Mouse (Mus musculus): Measurements from ENCODE around the gene Fbxo21. TPM values are rescaled to one million over a fixed set of nuclear protein-coding genes. Genes with fewer than 3 reads are reported as not detected.

Gene Fbxo21
- total RNA-seq, 2 experiments from 2014 or later, result 38.2 to 44.9 TPM

DNA sequence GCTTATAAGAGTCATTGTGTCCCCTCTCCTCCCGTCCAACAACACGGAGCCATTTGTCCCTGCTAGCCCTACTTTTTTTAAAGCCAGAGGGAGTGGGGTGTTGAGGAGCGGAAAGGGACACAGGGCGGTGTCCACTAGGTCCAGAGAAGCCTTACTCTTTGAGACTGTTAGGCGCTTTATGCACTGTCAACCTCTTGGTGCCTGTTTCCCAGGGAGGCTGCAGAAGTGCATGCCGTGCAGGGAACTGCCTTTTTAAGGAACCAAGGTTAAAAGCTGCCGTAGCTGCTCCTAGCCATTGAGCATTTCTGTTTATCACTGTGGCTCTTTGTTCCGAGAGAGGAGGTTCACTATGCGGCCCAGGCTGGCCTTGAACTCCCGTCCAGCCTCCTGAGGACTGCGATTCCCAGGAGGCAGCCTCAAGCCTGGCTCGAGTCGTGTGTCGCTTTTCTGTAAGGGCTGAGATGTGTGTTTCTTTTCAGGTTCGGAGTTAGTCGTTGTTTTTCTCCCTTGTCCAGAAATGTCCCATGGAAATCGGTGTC is 1.7 kb downstream of the Fbxo21 start:
- DNase-seq (ENCODE audit: low spot score), result no peak
- intact Hi-C loops (cut with DNase I), result no loop called here

GRCm38 (mm10) chr5:117979082-117979481 is 2.6 kb downstream of the Fbxo21 start:
- intact Hi-C loops (cut with DNase I), result no loop called here
- DNase-seq (ENCODE audit: low spot score), result no peak

DNA sequence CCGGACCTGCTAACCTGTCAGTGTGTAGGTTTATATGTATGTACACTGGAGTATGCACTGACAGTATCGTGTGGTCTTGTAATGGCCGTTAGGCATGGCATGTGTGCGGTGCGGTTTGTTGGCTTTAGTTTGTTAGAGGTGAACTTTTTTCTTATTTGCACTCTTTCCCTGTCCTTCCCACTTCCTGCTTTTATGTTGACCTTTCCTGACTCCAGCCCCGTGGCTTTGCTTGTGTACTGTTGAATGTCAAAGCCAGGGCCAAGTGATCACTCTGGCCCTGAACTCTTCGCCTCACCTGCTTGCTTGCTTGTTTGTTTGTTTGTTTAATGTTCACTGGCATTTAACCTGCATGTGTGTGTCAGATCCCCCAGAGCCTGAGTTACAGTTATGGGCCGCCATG is 4.4 kb downstream of the Fbxo21 start:
- DNase-seq (ENCODE audit: low spot score), result no peak
- intact Hi-C loops (cut with DNase I), result no loop called here

- intact Hi-C loops (cut with DNase I), result no loop called here
- DNase-seq (ENCODE audit: low spot score), result no peak
Observed at GRCm38 (mm10) chr5:117981943-117982342, 5.4 kb downstream of the Fbxo21 start.

DNA sequence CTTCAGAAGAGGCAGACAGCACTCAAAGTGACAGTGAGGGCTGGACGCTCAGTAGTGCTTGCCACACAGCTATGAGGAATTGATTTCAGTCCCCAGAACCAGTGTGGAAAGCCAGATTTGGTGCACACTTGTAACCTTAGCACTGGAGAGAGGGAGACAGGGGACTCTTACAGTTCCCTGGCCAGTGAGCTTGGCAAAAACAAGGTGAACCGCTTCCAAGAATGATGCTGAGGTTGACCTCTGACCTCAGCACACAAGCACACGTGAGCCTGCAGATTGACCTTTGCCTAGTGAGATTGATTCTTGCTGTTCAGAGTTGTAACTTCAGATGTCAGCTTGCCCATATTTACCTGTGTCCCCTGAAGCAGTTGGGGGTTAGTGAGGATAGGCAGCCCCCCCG is 9.8 kb downstream of the Fbxo21 start:
- intact Hi-C loops (cut with DNase I), result no loop called here
- DNase-seq (ENCODE audit: low spot score), result no peak

- intact Hi-C loops (cut with DNase I), result no loop called here
- no peak for DNase-seq (ENCODE audit: low spot score)
Observed at GRCm38 (mm10) chr5:117987891-117988290, 11.4 kb downstream of the Fbxo21 start.

- intact Hi-C loops (cut with DNase I), result no loop called here
- no peak for DNase-seq (ENCODE audit: low spot score)
Observed at GRCm38 (mm10) chr5:117988367-117988766, 11.8 kb downstream of the Fbxo21 start.

- no peak for DNase-seq (ENCODE audit: low spot score)
- intact Hi-C loops (cut with DNase I), result no loop called here
Observed at GRCm38 (mm10) chr5:117989773-117990172, 13.2 kb downstream of the Fbxo21 start.

GRCm38 (mm10) chr5:117990957-117991356 is 14.4 kb downstream of the Fbxo21 start:
- no peak for DNase-seq (ENCODE audit: low spot score)

GRCm38 (mm10) chr5:117993550-117993949 is 17.0 kb downstream of the Fbxo21 start:
- intact Hi-C loops (cut with DNase I), result no loop called here
- no peak for DNase-seq (ENCODE audit: low spot score)

More at GRCm38 (mm10) chr5:117990957-117991356, 14.4 kb downstream of the Fbxo21 start:
- intact Hi-C loops (cut with DNase I), result no loop called here

GRCm38 (mm10) chr5:117995372-117995901 is 18.9 kb downstream of the Fbxo21 start:
- intact Hi-C loops (cut with DNase I), result no loop called here
- no peak for DNase-seq (ENCODE audit: low spot score)

DNA sequence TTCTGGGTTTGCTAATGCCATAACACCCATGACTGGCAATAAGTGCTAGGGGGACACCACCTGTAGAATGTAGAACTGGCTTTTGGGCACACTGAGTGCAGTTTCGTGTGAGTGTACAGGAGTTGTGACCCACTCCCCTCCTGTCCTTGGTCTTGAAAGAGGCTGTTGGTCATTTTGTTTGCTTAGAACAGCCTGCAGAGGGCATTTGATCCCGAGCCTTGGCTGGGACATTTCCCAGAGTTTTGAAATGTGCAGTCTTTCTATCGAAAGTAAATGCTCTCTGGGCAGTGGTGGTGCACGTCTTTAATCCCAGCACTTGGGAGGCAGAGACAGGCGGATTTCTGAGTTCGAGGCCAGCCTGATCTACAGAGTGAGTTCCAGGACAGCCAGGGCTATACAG is 19.4 kb downstream of the Fbxo21 start:
- no peak for DNase-seq (ENCODE audit: low spot score)
- intact Hi-C loops (cut with DNase I), result no loop called here

- no peak for DNase-seq (ENCODE audit: low spot score)
- intact Hi-C loops (cut with DNase I), result no loop called here
Observed at GRCm38 (mm10) chr5:117996581-117996980, 20.1 kb downstream of the Fbxo21 start.

DNA sequence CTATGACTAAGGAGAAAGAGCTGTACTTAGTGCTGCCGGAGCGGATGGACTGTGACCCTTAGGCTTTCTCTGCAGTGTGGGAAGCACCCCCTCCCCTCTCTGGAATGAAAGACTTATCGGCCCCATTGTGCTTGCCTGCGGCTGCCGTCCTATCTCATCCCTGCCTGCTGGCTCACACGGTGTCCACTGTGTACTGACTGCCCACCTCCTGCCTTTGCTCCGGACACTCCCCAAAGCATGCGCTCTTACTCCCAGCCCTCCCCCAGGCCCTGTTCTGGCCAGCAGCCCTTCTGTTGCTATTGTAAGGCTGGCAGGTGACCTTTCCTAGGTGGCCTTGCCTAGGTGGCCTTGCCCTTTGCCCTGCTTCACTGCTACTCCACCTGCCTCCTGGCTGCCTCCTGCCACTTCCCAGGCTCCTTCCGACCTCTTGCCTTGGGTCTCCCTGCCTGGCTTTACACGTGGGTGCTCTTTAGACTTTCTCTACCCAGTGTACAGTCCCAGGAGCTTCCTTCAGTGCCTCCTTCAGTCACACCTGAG is 21.0 kb downstream of the Fbxo21 start:
- intact Hi-C loops (cut with DNase I), result no loop called here
- DNase-seq (ENCODE audit: low spot score), result no peak

GRCm38 (mm10) chr5:117999061-117999460 is 22.5 kb downstream of the Fbxo21 start:
- DNase-seq (ENCODE audit: low spot score), result no peak
- intact Hi-C loops (cut with DNase I), result no loop called here

DNA sequence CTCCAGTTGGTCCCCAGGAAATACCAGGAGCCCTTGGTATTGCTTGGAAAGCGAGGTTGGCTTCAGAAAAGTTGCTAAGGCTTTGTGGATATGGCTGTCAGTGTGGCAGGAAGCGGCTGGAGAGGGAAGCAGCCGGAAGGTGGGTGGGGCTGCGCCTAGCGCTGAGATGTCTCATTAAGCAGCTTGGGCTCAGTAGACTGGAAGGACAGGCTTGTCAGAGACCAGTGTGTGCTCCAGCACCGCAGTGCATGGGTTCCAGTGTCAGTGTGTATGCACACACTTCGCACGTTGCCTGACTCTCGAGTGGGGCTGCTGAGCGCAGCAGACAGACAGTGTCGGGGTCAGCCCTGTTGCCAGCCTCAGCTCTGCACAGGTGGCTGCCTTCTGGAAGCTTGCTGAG is 23.1 kb downstream of the Fbxo21 start:
- DNase-seq (ENCODE audit: low spot score), result no peak
- intact Hi-C loops (cut with DNase I), result no loop called here

DNA sequence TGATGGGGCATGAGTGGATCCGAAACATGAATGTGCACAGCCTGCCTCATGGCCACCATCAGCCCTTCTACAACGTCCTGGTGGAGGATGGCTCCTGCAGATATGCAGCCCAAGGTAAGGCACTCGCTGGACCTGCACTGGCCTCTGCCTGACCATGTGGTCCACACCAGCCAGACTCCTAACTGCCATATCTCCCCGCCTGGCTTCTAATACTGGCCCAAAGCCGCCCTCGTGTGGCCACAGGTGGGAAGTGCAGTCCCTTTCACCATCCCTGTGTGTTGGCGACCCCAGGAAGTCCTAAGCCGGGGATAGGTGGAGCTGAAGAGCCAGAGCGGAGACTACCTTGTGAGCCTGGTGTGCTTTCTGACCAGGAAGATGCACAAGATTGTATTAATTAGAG is 25.5 kb downstream of the Fbxo21 start:
- intact Hi-C loops (cut with DNase I), result loop anchor here (5.0 to 10.0 kb wide), 2 partner anchors 55 to 163 kb away; partner anchors contain the start of gene Hrk
- peak; percentile 19 for DNase-seq (ENCODE audit: low spot score)

- intact Hi-C loops (cut with DNase I), result loop anchor here (1.0 to 10.0 kb wide), 3 partner anchors 57 to 160 kb away; partner anchors contain the start of gene Hrk
- DNase-seq (ENCODE audit: low spot score), result no peak
Observed at GRCm38 (mm10) chr5:118004619-118005018, 28.1 kb downstream of the Fbxo21 start.

GRCm38 (mm10) chr5:118005728-118006127 is 29.2 kb downstream of the Fbxo21 start:
- DNase-seq (ENCODE audit: low spot score), result no peak
- intact Hi-C loops (cut with DNase I), result loop anchor here (10.0 kb wide), 1 partner anchor 159 kb away; the partner anchor contains the start of gene Hrk

DNA sequence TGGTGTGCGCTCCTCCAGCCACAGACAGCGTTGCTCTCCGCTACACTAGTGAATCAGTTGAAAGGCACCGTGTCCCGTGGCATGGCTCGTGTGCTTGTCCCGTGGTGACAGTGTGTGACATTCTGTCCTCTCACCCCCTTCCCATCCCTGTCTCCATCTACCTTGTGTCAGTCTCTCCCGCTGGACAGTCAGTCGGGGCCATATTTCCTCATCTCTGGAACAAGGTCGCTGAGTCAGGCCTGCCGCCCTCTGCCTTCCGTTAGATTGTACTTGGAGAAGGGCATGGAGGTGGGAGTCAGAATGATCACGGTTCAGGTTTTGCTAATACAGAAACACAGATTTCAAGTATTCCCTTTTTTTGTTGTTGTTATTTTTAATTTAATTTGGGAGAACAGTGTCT is 31.8 kb downstream of the Fbxo21 start:
- DNase-seq (ENCODE audit: low spot score), result no peak
- intact Hi-C loops (cut with DNase I), result loop anchor here (10.0 kb wide), 1 partner anchor 156 kb away; the partner anchor contains the start of gene Hrk

- intact Hi-C loops (cut with DNase I), result no loop called here
- DNase-seq (ENCODE audit: low spot score), result no peak
Observed at GRCm38 (mm10) chr5:118010872-118011271, 34.3 kb downstream of the Fbxo21 start.

GRCm38 (mm10) chr5:118011796-118012195 is 35.3 kb downstream of the Fbxo21 start:
- intact Hi-C loops (cut with DNase I), result no loop called here
- DNase-seq (ENCODE audit: low spot score), result no peak

Data from heart, postnatal 25 days (tissue).